Mouse (Mus musculus) ovary, postnatal 14 days (tissue): ENCODE data around the gene Adh6b.
A peak's percentile ranks its signal among the peaks of the same experiment; 100 is the strongest.
"Not testable (repeated sequence)": the region's sequence is repeated elsewhere in the genome, so short reads cannot be mapped to it uniquely, and the experiment has no call there.

Experiments used
- DNase-seq: peaks from one replicate; pipeline ENCODE4 v3.0.0; 2022; ENCODE audit warnings: low spot score

Gene Adh6b

DNA sequence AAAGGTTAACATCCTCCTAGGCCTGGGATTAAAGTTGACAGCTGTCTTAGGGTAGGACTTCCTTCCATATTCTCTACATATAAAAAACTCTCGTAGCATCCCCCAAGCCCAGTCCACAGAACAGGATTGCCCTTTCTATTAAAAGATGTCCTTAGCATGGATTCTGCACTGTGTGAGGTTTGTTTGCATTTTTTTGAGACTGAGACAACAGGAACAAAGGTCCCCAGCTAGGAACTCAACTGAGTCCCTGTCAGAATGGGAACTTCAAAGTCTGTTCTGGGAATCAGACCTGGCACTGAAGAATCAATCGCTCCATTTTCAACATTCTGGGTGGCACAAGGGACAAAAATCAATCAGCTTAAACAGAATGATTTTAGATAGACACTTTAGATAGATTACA is 21.3 kb downstream of the Adh6b start:
- DNase-seq = no peak

DNA sequence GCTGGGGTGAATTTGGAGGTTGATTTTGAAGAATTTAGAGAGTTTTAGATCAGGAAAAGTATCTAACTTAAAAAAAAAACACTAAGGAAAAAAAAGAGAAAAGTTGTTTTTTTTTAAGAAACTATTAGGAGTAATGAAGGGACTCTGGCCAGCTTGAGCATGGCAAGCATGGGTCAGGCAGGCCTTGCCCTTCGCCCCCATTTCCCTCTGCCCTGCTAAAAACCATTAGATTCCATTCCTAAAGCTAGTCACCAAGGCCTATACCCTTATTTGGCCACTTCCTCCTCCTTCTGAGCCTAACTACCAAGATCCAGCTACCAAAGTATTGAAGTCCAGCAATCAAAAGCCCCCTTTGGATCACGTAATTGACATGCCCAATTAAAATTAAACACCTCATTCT is 24.6 kb downstream of the Adh6b start:
- DNase-seq = no peak

DNA sequence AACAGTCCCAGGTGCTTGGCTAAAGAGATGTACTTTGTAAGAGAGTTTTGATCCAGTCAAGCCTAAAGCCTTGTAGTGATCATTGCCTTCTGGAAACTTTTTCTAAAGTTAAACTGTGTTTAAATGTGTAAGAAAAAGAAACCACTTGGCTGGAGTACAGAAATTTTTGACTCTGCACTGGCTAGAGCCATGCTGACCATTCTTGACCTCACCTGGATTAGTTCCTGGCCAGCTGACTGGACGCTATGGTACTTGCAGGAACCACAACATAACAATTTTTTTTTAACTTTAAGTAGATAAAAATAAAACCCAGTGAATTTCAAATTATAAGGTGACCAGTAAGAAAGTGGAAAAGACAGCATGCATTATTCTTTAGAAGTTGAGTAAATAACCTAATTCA is 28.0 kb downstream of the Adh6b start:
- DNase-seq = no peak

DNA sequence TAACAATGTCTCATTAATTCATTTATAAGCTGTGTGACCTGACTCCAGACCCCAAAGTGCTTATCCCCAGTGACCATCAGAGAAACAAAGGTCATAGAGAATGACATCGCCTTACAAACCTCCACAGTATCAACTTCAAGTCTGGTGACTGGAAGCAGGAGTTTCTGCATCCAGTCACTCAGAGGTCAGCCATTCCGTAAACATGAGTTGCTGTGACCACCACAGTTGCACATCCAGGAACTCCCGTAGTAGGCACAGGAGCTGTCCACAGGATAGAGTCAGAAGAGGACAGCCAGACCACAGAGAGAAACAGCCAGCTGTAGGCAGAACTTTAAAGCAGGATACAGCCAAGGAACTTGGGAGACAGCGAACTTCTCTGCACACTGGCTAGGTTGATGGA is 28.7 kb downstream of the Adh6b start:
- DNase-seq = not testable (repeated sequence)

DNA sequence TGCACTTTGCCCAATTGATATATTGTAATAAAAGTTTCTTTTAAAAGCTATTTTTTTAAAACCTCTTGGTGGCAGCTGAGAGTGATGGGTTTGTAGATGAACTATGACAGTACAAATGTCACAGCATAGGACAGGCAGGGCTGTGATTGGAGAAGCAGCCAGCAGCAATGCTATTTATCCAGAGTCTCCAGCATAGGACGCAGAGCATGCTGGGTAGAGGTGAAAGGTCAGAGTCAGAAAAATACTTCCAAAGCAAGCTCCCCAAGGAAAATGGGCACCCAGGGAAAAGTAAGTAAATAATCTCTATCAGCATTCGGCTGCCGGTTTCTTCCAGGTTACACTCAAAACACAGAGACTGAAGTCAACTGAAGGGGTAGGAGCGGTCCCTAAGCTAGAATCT is 32.3 kb downstream of the Adh6b start:
- no peak for DNase-seq

DNA sequence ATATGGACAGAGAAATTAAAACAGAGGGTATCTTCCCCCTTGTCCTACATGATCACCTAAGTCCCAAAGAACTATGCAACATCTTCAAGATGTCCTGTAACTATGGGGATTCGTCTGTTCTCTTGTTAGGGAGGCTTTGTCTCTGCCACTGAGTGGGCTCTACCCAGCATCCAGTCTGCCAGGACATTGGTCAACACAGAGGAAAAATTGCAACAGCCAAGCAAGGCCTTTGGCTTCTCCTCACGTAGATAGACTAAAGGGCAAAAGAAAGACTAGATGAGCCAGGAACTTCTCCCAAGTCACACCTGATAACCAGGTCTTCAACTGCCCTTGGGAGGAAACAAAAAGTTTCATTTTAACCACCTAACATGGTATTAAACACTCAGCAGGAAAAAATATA is 33.6 kb downstream of the Adh6b start:
- no peak for DNase-seq

DNA sequence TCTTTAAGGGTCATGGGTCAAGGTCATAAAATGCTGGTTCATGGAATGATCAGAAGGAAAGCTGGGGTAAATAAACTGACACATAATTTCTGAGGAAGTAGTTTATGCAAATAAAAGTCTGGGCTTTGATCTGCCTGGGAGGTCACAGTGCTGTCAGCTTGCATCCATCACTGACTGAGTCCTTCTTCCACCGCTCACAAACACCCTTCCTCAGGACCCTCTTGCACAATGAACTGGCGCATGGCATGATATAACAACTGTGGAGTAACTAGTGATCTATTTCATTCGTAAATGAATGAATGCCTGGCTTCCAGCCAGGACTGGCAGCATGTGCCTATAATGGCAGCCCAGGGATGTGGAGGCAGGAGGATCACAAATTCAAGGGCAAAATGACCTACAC is 39.6 kb downstream of the Adh6b start:
- no peak for DNase-seq

DNA sequence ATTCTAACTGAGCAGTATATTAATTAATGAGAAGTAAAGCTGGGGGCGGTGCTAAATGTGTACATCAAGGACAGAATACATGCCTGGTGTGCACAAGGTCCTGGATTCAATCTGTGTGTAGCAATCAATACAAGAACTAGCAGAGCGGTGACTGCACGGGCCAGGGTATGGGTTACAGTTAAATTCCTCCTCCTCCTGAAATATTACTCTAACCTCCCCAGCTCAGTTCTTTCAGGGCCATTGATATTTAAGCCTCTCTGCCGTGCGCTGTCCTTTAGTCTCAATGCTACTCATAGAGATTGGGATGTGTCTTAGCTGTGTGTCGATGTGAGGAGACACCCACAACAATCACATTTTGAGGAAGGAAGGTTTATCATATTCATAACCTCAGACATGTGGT is 45.6 kb downstream of the Adh6b start:
- no peak for DNase-seq

DNA sequence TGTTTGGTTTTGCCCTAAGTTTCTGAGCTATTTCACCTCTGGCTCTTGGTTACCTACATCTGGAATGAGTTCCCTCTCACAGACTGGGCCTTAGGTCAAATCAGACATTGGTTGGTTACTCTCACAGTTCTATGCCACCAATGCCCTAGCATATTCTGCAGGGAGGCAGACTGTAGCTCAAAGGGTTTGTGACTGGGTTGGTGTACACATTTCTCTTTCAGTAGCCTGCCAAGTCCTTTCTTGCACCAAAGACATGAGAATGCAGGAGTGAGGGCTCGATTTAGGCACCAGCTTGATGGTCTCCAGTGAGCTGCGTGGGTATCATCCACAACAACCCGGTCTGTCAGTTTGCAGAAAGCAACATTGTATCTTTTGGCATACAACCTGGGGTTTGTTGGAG is 63.3 kb downstream of the Adh6b start:
- no peak for DNase-seq

DNA sequence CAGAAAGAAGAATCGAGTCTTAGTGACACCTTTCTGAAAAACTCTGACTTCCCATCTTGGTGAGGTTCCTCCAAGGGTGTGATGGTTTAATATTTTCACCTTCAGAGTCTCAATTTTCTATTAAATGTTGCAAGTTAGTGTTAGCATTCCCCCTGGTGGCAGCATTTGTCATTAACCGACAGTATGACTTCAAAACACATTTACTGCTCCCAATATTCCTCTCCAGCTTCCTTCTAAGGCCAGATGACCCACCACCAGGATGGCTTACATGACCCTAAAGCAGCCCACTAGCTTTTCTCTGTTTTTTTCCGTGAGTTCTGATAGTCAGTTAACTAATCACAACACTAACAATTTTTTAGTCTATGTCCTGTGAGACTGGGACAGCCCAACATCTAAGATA is 63.8 kb downstream of the Adh6b start:
- DNase-seq = peak; percentile 46

DNA sequence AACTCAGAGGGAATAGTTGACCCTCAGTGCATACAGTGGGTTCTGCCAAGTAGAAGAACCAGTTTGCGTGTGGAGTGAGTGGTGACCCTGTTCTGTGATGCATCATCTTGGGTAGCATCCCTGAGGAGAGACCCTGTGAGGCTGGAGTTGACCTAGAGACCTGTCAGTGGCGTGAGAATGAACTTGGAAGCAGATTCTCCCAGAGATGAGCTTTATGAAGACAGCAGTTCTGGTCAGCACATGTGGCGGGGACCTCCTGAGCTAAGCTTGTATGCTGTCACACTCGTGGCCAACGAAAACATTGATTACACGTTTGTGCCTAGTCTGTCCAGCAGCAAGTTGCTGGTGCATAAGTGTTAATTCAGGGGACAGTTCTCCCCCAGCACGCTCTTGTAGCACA is 64.3 kb downstream of the Adh6b start:
- DNase-seq = no peak

DNA sequence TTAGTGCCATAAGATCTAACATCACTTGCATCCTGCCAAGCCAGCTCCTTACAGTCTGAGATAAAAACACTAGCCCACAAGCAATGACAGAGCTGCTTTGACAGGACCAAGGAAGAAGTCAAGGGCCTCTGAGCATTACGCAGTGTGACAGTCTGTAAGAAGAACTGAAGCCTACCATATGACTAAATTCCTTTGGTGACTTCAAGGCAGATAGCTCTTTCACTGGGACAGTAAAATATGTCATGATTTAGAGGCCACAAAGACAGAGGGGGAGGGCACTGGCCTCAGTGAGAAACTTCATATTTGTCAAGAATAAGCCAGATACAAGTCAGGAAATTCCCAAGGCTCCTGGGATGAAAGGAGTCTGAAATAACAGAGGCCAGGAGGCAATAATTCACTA is 66.3 kb downstream of the Adh6b start:
- no peak for DNase-seq
